Mouse (Mus musculus): Measurements from ENCODE around the gene Rgsl1. TPM values are rescaled to one million over a fixed set of nuclear protein-coding genes. Genes with fewer than 3 reads are reported as not detected.
"Not testable (repeated sequence)": the region's sequence is repeated elsewhere in the genome, so short reads cannot be mapped to it uniquely, and the experiment has no call there.

Rgsl1 gene
- total and polyA plus RNA-seq, 2 experiments = 0.09 TPM; not detected in 1

DNA sequence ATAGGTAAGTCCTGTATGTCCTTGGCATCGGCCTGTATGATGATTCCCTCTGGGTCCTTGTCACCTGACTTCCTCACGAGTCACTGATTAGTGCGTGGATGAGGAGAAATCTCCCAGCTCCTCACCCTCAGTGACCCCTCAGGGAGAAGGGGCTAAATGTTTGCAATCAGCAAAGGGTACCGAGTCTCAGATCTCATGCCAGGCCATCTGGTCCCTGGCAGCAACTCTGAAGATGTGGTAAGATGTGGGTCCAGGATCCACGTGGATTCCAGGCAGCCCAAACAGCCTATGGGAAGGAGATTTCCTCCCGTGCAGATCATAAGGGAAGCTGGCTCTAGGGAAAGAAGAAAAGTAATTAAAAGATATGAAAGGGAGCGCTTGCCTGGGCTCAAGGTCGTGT, 12.0 kb upstream of the Rgsl1 start:
- no peaks in the 10 kb centered on the region for H3K27me3 ChIP-seq (ENCODE audit: control insufficient read depth, insufficient read depth, low read length)
- no peaks in the 10 kb centered on the region for H3K4me1 ChIP-seq (ENCODE audit: control insufficient read depth, insufficient read depth, low read length)
- WGBS = 67% methylated on average over 8 of the region's 8 CpGs
- no peak overlapping the region for H3K27ac ChIP-seq (replicated peaks; ENCODE audit: insufficient read depth, low read depth, low read length)
- H3K36me3 ChIP-seq (ENCODE audit: control insufficient read depth, insufficient read depth, low read length) = no peaks in the 10 kb centered on the region
- no peak overlapping the region for H3K4me3 ChIP-seq (ENCODE audit: insufficient read depth, low read depth, low read length)
- no peaks in the 10 kb centered on the region for H3K79me2 ChIP-seq (ENCODE audit: control insufficient read depth, insufficient read depth, low read length)
- peak; percentile 69 for DNase-seq (ENCODE audit: extremely low read depth, low read depth, low spot score)
- no peak for TF ChIP-seq CTCF (IDR thresholded peaks at IDR 0.05; ENCODE audit: low read depth, low read length)
- no peak for TF ChIP-seq POLR2A (IDR thresholded peaks at IDR 0.05; ENCODE audit: extremely low read depth, insufficient read depth, low read length)
- H3K9ac ChIP-seq (ENCODE audit: low read depth, low read length) = no peak overlapping the region

DNA sequence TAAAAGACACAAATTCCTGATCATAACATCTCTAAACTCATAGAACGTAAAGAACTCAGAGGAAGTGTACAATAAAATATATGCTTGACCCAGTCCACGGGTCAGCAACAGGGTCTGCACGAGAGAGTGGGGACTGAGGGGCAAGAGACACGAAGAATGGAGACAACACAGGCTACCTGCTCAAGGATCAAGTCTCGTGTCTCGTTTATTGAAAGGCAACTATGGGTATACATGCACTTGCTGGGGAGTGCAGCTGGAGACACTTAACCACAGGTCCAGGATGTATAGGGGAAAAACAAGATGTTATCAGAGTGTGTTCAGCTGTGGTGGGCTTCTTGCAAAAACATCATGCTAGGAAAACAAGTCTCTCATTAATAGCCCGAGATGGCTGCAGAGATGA, 8.8 kb upstream of the Rgsl1 start:
- H3K36me3 ChIP-seq (ENCODE audit: control insufficient read depth, insufficient read depth, low read length) = not testable (repeated sequence)
- WGBS = 73% methylated on average over 7 of the region's 7 CpGs

DNA sequence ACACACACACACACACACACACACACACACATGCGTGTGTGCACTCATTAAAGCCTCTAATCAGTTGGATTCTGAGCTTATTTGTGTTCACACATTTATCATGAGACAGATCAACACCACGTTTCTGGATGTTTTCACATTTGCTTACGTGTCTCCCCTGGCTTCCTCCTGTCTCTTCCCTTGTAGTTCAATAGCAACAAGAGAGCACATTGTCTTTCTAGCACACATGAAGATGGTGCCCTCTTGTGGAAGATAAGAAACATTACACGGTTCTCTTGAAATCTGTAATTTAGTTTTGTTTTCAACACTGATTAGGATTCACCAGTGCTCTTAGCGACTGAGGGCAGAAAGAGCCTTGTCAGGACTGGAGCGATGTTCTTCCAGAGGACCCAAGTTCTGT, 2.9 kb upstream of the Rgsl1 start:
- 28% methylated on average over 6 of the region's 6 CpGs for WGBS
- Histone ChIP-seq H3K9ac (ENCODE audit: low read depth, low read length) (no peak overlapping the region; the same call in 1 of the 2 replicates), H3K4me3 (ENCODE audit: insufficient read depth, low read depth, low read length) (no peak overlapping the region), H3K27me3 (ENCODE audit: control insufficient read depth, insufficient read depth, low read length) (no peaks in the 10 kb centered on the region), H3K79me2 (ENCODE audit: control insufficient read depth, insufficient read depth, low read length) (no peaks in the 10 kb centered on the region), H3K36me3 (ENCODE audit: control insufficient read depth, insufficient read depth, low read length) (no peaks in the 10 kb centered on the region), H3K4me1 (ENCODE audit: control insufficient read depth, insufficient read depth, low read length) (no peaks in the 10 kb centered on the region), H3K27ac (replicated peaks; ENCODE audit: insufficient read depth, low read depth, low read length) (no peak overlapping the region)
- peak; percentile 30 for DNase-seq (ENCODE audit: extremely low read depth, low read depth, low spot score)
- TF ChIP-seq CTCF (IDR thresholded peaks at IDR 0.05; ENCODE audit: low read depth, low read length) = peak; percentile 18; the same call in 1 of the 2 replicates
- TF ChIP-seq POLR2A (IDR thresholded peaks at IDR 0.05; ENCODE audit: extremely low read depth, insufficient read depth, low read length) = no peak

More for the DNA sequence above, 8.8 kb upstream of the Rgsl1 start:
- not testable (repeated sequence) for DNase-seq (ENCODE audit: extremely low read depth, low read depth, low spot score); H3K79me2 ChIP-seq (ENCODE audit: control insufficient read depth, insufficient read depth, low read length); H3K27me3 ChIP-seq (ENCODE audit: control insufficient read depth, insufficient read depth, low read length); H3K9ac ChIP-seq (ENCODE audit: low read depth, low read length); H3K4me1 ChIP-seq (ENCODE audit: control insufficient read depth, insufficient read depth, low read length); H3K4me3 ChIP-seq (ENCODE audit: insufficient read depth, low read depth, low read length); H3K27ac ChIP-seq (replicated peaks; ENCODE audit: insufficient read depth, low read depth, low read length)

DNA sequence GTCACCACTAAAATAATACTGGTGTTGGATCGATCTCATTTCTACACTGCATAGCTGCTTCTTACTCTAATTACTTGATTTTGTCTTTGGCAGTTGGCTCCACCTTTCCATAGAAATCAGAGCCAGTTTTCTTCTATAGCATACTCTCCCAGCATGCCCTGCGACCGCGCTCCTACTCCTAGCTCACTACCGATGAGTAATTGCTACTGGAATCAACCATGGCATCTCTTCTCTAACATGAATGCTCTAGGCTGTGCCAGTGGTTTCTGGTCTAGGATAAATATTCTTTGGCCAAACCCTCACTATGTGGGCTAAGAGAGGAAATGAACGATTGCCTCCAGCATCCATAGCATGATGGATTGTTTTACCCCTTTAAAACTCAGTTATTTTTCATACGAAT, 2.5 kb upstream of the Rgsl1 start:
- no peaks in the 10 kb centered on the region for H3K4me1 ChIP-seq (ENCODE audit: control insufficient read depth, insufficient read depth, low read length)
- H3K79me2 ChIP-seq (ENCODE audit: control insufficient read depth, insufficient read depth, low read length) = no peaks in the 10 kb centered on the region
- H3K4me3 ChIP-seq (ENCODE audit: insufficient read depth, low read depth, low read length) = no peak overlapping the region
- WGBS = 85% methylated on average over 7 of the region's 7 CpGs
- H3K9ac ChIP-seq (ENCODE audit: low read depth, low read length) = no peak overlapping the region
- no peak for TF ChIP-seq POLR2A (IDR thresholded peaks at IDR 0.05; ENCODE audit: extremely low read depth, insufficient read depth, low read length)
- no peak for TF ChIP-seq CTCF (IDR thresholded peaks at IDR 0.05; ENCODE audit: low read depth, low read length)
- H3K27me3 ChIP-seq (ENCODE audit: control insufficient read depth, insufficient read depth, low read length) = no peaks in the 10 kb centered on the region
- no peaks in the 10 kb centered on the region for H3K36me3 ChIP-seq (ENCODE audit: control insufficient read depth, insufficient read depth, low read length)
- no peak for DNase-seq (ENCODE audit: extremely low read depth, low read depth, low spot score)
- no peak overlapping the region for H3K27ac ChIP-seq (replicated peaks; ENCODE audit: insufficient read depth, low read depth, low read length)

DNA sequence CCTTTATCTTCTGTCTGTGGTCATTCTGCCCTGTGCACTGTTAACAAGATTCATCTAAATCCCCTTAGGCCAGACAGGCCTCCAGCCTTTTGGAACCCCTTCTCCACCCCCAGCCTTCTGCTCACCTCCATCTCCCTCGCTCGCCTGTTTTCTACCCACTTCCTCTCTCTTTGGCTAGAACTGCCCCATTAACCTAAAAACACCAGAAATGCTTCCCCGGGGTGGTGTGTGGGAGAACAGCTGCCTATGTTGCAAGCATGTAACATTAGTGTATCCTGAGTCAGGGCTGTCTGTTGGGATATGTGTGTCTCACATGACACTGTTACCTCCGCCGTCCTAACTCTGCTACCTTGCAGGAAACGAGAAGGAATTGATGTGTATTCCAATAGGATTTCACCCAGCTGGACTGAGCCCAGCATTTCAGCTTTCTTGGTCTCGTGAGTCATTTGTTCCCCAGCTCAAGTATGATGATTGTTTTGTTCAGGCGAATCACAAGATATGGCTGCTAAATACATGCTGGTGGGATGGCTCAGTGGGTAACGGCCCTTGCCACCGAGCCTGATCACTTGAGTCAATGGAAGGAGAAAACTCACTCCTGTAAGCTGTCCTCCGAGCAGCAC, 1.7 kb downstream of the Rgsl1 start:
- no peak for DNase-seq (ENCODE audit: extremely low read depth, low read depth, low spot score)
- H3K36me3 ChIP-seq (ENCODE audit: control insufficient read depth, insufficient read depth, low read length) = no peaks in the 10 kb centered on the region
- no peak overlapping the region for H3K9ac ChIP-seq (ENCODE audit: low read depth, low read length)
- 89% methylated on average over 11 of the region's 11 CpGs for WGBS
- no peak overlapping the region for H3K4me3 ChIP-seq (ENCODE audit: insufficient read depth, low read depth, low read length)
- H3K4me1 ChIP-seq (ENCODE audit: control insufficient read depth, insufficient read depth, low read length) = no peaks in the 10 kb centered on the region
- no peak overlapping the region for H3K27ac ChIP-seq (replicated peaks; ENCODE audit: insufficient read depth, low read depth, low read length)
- no peaks in the 10 kb centered on the region for H3K27me3 ChIP-seq (ENCODE audit: control insufficient read depth, insufficient read depth, low read length)
- no peak for TF ChIP-seq POLR2A (IDR thresholded peaks at IDR 0.05; ENCODE audit: extremely low read depth, insufficient read depth, low read length)
- no peaks in the 10 kb centered on the region for H3K79me2 ChIP-seq (ENCODE audit: control insufficient read depth, insufficient read depth, low read length)

DNA sequence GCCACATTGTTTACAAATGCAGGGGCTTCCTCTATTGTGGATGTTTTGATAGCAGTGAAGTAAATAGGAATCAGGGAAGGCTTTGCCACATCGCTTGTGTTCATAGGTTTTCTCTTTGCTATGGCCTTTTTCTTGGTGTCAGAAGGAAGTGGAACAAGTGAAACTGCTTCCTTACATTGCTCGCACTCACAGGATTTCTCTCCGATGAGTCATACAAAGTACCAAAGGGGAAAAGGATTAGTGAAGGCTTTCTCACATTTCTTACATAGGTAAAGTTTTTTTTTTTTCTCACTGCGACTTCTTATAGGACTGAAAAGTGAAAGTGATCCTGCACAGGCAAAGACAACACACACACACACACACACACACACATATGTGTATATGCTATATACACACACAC, 7.9 kb downstream of the Rgsl1 start:
- no peak overlapping the region for H3K27ac ChIP-seq (replicated peaks; ENCODE audit: insufficient read depth, low read depth, low read length)
- DNase-seq (ENCODE audit: extremely low read depth, low read depth, low spot score) = no peak
- H3K4me1 ChIP-seq (ENCODE audit: control insufficient read depth, insufficient read depth, low read length) = no peaks in the 10 kb centered on the region
- no peak overlapping the region for H3K9ac ChIP-seq (ENCODE audit: low read depth, low read length)
- H3K4me3 ChIP-seq (ENCODE audit: insufficient read depth, low read depth, low read length) = no peak overlapping the region
- no peaks in the 10 kb centered on the region for H3K79me2 ChIP-seq (ENCODE audit: control insufficient read depth, insufficient read depth, low read length)
- TF ChIP-seq POLR2A (IDR thresholded peaks at IDR 0.05; ENCODE audit: extremely low read depth, insufficient read depth, low read length) = no peak
- TF ChIP-seq CTCF (IDR thresholded peaks at IDR 0.05; ENCODE audit: low read depth, low read length) = no peak
- no peaks in the 10 kb centered on the region for H3K27me3 ChIP-seq (ENCODE audit: control insufficient read depth, insufficient read depth, low read length)
- WGBS = 68% methylated on average over 4 of the region's 4 CpGs
- no peaks in the 10 kb centered on the region for H3K36me3 ChIP-seq (ENCODE audit: control insufficient read depth, insufficient read depth, low read length)

Measured in liver, adult 2 months (tissue).